Mouse (Mus musculus): ENCODE results near the gene Agap1.
"Not testable (repeated sequence)": the region's sequence is repeated elsewhere in the genome, so short reads cannot be mapped to it uniquely, and the experiment has no call there.

The Agap1 gene

DNA sequence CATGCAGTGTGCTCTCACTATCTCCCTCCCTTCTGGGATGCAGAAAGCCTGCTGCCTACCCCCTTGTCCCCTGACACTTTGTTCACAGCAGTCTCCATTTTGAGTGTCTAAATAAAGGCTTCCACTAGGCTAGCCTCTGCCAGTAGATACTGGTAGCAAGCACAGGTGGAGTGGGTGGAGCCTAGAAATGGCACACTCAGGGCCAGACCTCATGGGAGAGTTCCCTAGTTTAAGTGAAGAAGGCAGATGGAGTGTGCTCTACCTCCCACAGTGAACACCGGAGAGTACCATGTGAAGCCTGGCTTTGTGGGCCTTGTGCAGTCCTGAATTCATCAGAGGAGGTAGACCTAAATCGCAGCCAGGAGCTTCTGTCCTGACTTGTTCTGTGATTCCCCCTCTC is 46.3 kb downstream of the Agap1 start:
- in situ Hi-C loops (cut with MboI; ENCODE audit: unreplicated experiment in 2 of 2): no loop called here

DNA sequence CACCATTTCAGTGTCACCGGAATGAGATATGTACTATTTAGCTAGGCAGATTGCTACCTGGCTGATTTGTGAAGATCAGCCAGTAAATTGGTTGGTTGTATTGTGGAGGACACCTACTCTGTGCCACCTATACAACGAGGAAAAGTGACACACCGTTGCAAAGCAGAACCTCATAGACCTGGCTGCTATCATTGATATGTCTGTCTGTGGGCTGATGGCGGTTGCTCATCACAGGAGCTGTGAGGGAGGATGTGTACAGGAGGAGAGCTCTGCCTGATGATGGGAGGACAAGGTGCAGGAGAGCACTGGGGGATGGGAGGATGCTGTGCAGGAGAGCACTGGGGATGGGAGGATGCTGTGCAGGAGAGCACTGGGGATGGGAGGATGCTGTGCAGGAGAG is 46.7 kb downstream of the Agap1 start:
- in situ Hi-C loops (cut with MboI; ENCODE audit: unreplicated experiment in 2 of 2): no loop called here

DNA sequence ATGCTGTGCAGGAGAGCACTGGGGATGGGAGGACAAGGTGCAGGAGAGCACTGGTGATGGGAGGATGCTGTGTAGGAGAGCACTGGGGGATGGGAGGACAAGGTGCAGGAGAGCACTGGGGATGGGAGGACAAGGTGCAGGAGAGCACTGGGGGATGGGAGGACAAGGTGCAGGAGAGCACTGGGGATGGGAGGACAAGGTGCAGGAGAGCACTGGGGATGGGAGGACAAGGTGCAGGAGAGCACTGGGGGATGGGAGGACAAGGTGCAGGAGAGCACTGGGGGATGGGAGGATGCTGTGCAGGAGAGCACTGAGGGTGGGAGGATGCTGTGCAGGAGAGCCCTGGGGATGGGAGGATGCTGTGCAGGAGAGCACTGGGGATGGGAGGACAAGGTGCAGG is 47.3 kb downstream of the Agap1 start:
- in situ Hi-C loops (cut with MboI; ENCODE audit: unreplicated experiment in 2 of 2): not testable (repeated sequence)

DNA sequence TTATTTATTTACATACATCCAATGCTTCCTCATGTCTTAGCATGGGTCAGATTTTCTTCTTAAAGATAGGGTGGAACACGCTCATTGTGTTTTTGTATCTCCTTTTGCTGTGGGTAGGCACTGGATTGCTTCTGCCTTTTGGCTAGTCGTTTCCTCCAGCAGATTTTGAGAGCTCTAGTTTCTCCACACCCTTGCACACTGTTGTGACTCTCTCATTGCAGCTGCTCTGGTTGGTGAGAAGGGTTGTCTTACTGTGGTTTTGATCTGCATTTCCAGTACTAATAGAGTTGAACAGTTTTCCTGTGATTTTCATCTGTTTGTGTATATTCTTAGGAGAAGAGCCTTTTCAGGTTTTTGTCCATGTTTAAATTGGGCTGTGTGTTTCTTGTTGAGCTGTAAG is 54.6 kb downstream of the Agap1 start:
- in situ Hi-C loops (cut with MboI; ENCODE audit: unreplicated experiment in 2 of 2): no loop called here

GRCm38 (mm10) chr1:89509763-89510340 is 55.2 kb downstream of the Agap1 start:
- in situ Hi-C loops (cut with MboI; ENCODE audit: unreplicated experiment in 2 of 2): no loop called here

DNA sequence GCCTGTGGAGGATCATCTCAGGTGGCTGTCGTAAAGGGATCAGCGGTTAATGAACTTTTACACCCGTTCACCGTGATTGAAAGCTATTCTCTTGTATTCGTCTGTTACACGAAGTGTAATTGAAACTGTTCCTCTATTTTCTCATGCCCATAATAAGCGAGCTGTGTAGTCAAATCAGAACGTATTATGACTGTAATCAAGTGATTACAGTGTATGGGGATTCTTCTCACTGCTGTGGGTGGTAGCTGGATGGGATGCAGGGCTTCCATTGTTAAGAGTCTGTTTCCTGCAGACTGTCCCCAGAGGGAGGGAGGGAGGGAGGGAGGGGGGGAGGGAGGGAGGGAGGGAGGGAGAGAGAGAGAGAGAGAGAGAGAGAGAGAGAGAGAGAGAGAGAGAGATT is 56.1 kb downstream of the Agap1 start:
- in situ Hi-C loops (cut with MboI; ENCODE audit: unreplicated experiment in 2 of 2): no loop called here

DNA sequence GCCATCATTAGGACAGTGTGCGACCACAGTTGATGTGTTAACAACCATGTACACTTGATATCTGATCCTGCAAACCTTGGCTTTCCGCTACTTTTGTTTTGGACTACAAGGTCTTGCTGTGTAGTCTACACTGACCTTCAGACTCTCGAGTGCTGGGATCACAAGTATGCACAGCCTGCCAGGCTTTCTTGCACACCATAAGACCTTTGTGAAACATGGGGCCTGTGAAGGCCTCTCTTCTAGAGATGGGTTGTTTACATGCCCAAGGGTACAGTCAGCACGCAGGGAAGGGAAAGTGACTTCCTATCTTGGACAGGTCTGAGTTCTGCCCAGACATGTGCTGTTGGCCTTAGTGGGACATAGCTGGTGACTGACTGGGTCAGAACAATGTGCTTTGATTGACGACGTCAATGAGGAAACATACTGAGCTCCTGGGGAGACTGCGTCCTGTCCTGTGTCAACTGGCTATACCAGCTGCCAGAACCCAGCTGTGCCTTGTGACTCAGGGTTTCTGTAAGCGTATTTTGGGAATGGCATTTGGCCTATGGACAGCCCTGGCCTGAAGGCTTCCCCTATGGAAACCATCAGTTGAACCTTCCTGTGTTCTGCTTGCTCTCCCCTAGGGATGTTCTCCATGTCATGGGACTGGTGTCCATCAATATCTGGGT is 59.1 kb downstream of the Agap1 start:
- in situ Hi-C loops (cut with MboI; ENCODE audit: unreplicated experiment in 2 of 2): no loop called here

GRCm38 (mm10) chr1:89515808-89516560 is 61.4 kb downstream of the Agap1 start:
- in situ Hi-C loops (cut with MboI; ENCODE audit: unreplicated experiment in 2 of 2): no loop called here

DNA sequence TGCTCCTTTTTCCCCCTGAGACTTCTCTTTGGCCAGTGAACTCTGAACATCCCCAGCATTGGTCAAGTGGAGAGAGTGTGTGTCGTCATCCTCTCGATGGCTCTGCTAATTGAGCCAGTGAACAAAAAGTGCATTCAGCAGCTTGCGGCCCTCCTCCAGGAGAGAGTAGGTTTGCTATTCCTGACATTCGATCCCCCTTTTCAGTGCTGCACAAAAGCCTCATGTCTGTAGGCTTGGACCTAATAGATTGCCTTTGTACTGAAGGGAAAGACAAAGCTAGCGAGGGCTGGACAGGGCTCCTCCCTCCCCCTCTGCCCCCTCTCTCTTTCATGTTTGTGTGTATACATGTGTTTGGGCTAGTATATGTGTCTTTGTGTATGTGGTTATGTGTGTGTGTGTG is 63.2 kb downstream of the Agap1 start:
- in situ Hi-C loops (cut with MboI; ENCODE audit: unreplicated experiment in 2 of 2): no loop called here

DNA sequence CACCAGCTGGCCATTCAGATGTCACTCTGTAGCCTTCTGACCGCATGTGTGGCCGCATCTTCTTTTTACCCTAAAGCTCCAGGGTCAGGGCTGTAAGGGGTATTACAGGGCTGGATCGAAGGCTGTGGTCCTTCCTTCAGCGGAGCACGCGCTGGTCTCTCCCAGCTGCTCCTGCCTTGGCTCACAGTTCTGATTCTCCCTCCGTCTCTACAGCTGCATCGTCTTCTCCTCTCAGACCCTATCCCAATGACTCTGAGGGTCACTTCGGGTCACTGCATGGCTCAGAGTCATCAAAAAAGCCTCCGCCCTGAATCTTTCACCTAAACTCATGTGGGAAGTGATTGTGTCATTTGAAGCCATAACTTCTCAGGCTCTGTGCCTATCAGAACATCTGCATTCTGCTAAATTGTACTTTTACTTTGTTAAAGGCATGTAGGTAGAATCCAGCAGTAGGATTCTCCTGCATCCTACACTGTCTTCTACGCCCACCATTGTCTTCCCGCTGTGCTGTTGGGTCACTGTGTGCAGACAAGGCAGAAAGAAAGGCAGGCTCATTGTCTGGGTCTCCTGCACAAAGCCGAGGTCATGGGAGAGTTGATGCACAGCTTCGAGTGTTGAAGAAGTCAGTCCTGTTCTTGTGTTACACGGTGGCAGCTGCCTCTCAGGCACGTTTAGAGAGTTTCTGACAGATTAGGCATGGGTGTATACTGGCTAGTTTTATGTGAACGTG is 65.5 kb downstream of the Agap1 start:
- in situ Hi-C loops (cut with MboI; ENCODE audit: unreplicated experiment in 2 of 2): no loop called here

GRCm38 (mm10) chr1:89521406-89521805 is 66.8 kb downstream of the Agap1 start:
- in situ Hi-C loops (cut with MboI; ENCODE audit: unreplicated experiment in 2 of 2): no loop called here

GRCm38 (mm10) chr1:89521935-89522535 is 67.4 kb downstream of the Agap1 start:
- in situ Hi-C loops (cut with MboI; ENCODE audit: unreplicated experiment in 2 of 2): no loop called here

- in situ Hi-C loops (cut with MboI; ENCODE audit: unreplicated experiment in 2 of 2): no loop called here
Observed at GRCm38 (mm10) chr1:89524369-89524768, 69.8 kb downstream of the Agap1 start.

DNA sequence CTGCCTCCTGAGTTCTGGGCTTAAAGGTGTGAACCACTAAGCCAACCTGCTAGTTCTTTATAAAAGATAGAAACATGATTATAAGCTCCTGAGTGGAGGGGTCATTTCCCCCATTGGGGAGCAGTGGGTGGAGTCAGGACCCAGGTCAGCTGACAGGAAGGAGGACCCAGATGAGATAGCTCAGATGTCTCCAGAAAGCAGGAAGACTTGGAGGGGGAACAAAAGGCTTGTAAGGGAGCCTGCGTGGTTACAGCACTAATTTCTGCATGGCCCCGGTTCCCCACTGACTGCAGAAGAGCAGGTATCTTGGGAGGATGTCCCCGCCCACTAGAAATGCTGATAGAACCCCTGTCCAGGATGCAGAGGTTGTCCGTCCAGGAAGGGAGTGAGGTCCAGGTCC is 70.4 kb downstream of the Agap1 start:
- in situ Hi-C loops (cut with MboI; ENCODE audit: unreplicated experiment in 2 of 2): no loop called here

DNA sequence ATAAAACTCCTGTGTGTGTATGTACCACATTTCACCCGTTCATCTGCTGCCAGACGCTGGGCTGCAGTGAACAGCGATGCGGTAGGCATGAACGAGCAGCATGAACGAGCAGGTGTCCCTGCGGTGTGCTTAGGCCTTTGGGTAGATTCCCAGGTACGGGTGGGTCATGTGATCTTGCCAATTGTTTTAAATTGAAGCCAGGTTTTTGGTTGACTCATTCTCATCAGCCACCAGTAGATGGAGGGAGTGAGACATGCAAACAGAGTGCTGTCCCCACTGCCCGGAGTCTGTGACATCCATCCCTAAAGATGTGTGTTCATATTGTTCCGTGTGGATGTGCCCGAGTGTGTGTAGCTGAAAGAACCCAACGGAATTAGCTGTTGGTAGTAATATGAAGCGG is 71.2 kb downstream of the Agap1 start:
- in situ Hi-C loops (cut with MboI; ENCODE audit: unreplicated experiment in 2 of 2): no loop called here

DNA sequence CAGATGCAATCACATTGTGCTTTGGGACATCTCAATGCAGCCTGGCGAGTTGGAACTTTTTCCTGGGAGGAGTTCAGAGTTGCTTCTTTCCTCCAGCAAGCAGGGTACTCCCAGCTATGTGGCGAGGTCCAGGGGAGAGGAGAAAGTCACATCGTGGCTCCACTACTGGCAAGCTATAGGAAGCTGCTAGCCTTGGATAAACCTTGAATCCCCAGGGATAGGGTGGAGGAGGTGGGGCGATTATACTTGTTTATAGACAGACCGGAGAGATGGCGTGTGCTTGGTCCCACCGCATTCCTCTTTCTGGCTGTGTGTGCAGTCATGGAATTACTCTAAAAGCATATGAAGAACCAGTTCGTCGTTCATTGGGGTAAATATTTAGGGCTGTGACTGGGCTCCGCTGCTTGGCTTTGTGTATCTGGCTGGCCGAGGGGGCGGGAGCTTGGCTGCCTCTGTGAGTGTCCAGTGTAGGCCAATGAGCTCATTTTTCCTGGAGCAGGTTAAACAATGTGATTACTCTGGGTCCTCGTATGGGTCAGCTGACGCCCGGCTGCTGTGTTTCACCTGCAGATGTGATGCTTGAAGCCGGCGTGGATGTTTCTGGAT is 74.2 kb downstream of the Agap1 start:
- in situ Hi-C loops (cut with MboI; ENCODE audit: unreplicated experiment in 2 of 2): no loop called here

DNA sequence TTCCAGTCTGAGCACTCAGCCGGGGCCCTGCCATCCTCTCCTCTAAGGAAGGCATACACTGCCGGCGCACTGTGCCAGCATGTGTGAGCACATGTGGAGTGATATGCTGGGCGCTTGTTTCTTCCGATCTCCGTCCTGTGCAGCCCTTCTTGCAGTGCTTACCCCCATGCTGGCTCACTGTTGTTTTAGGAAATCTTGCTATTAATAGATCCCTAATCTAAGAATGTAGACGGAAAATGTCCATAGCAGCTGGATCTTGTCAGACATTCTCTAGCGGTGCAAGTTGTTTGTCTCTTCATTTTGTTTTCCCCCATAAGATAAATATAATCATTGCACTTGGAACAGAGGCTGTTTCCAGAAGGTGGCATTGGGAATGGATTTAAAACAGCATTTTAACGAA is 79.1 kb downstream of the Agap1 start:
- in situ Hi-C loops (cut with MboI; ENCODE audit: unreplicated experiment in 2 of 2): no loop called here

GRCm38 (mm10) chr1:89535206-89535605 is 80.6 kb downstream of the Agap1 start:
- in situ Hi-C loops (cut with MboI; ENCODE audit: unreplicated experiment in 2 of 2): no loop called here

DNA sequence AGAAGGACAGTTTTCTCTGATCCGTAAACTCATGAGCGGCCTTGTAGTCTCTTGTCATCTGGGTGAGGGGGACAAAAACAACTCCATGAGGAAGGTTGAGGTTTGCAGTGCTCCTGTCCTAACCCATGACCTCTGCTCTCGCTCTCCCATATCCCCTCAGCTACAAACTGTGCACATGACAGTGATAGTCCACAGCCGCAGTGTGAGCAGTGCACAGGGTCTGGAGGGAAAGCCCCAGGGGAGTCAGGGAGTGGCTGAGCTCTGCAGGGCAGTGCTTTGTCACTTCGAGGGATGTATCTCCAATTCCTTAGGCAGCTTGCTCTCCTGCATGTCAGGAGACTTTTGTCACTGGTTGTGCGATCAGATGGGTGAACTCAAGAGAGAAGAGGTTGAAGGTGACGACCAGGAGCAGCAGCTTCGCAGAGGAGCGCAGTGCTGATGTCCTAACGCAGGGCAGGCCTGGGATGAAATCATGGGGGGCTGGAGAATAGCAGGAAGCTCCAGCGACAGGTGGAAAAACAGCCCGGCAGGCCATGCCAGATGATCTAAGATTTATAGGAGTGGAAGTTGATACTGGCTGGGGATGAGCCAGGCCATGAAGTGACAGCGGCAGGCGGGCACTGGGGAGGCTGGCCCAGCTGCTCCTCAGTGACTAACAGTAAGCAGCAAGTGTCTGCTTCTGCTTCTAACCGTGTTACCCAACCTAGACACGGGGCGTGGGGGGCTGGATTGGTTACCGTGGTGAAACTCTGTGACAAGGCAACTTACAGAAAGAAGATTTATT is 83.7 kb downstream of the Agap1 start:
- in situ Hi-C loops (cut with MboI; ENCODE audit: unreplicated experiment in 2 of 2): no loop called here

GRCm38 (mm10) chr1:89539127-89539526 is 84.5 kb downstream of the Agap1 start:
- in situ Hi-C loops (cut with MboI; ENCODE audit: unreplicated experiment in 2 of 2): no loop called here

Data from v-Abl transformed pro-B cells (cell line).